Mouse (Mus musculus) ES-E14 (cell line): Measurements from ENCODE around the gene Ifna5.
"Not testable (repeated sequence)": the region's sequence is repeated elsewhere in the genome, so short reads cannot be mapped to it uniquely, and the experiment has no call there.

Experiments
- MAFK ChIP-seq: IDR thresholded peaks from 2 replicates; pipeline ENCODE4 v1.6.1; 2014; ENCODE audit warnings: mild to moderate bottlenecking, low read depth, low read length, inconsistent platforms; ENCODE audit not compliant: insufficient read depth
- ZNF384 ChIP-seq: IDR thresholded peaks from 2 replicates; pipeline ENCODE4 v1.6.1; 2012; ENCODE audit warnings: low read depth, low read length, inconsistent platforms

- TF ChIP-seq ZNF384, MAFK: not testable (repeated sequence)
These were observed at the start of gene Ifna5 for GRCm38 (mm10) chr4:88835225-88835624.
